Mouse (Mus musculus): ENCODE results near the gene Hist1h3d.
A peak's percentile ranks its signal among the peaks of the same experiment; 100 is the strongest.

Gene Hist1h3d

DNA sequence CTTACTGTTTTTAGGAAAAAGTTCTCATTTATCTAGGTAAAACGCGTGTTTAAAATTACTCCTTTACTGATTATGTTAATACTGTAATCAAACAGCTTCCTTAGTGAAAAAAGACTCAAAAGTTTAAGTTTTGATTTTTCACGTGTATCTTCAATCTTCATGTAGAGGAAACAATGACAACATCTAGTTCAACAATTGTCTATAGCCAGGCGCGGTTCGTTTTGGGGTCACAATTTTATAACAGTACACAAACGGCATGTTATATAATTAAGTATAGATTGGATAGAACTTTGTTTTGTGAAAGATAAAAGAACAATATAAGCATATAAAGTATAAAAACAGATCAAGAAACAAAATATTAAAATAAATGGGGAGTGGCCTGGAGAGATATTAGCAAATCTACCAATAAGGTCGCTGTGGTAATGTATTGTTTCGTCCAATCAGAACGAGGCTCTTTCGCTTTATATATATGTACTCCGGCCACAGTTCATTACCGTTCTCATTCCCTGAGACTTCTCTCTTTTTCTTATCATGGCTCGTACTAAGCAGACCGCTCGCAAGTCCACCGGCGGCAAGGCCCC lies at the start of gene Hist1h3d:
TSS of gene Hist1h3d (plus strand) at position 493 of the 581 bp plus-strand sequence.
- peak; percentile 97 for DNase-seq

- peak; percentile 79 for DNase-seq
Measured at GRCm38 (mm10) chr13:23525901-23526300, 49.7 kb upstream of the Hist1h3d start.

DNA sequence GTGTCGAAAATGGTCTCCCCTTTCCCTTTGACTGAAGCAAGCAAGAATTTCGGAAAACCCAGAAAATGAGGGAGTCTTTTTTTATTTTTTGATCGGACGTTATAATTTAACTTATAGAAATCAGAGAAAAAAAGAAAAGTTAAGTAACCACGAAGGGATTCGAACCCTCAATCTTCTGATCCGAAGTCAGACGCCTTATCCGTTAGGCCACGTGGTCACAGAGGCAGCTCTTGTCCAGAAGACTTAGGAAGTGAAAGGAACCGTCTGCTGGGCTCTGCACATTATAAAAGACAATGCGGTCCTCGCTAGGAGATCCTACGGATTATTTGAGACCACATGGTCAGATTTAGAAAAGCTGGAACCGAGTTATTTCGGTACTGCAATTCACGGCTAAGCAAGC lies 49.3 kb upstream of the Hist1h3d start:
- DNase-seq: peak; percentile 98

DNA sequence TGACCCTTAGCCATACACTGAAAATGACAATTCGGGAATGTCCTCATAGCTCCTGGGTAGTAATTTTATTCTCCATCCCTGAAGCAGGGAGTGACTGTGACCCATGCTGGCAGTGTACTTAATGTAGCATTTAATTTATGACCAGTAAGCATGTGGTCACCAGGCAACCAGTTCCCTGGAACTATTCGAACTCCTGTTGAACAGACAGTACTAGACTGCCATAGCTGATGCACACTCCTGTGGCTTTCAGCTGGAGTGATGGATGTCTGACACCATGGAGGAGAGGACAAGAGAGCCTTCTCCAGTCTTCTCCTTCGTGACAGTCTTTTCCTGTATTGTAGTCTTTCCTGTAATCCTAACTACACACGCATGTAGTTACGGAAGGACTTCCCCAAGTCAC lies 46.6 kb upstream of the Hist1h3d start:
- DNase-seq: peak; percentile 82

GRCm38 (mm10) chr13:23529480-23530165 lies 45.9 kb upstream of the Hist1h3d start:
- peak; percentile 6 for DNase-seq

- DNase-seq: peak; percentile 95
Measured at GRCm38 (mm10) chr13:23530181-23530900, 45.2 kb upstream of the Hist1h3d start.

DNA sequence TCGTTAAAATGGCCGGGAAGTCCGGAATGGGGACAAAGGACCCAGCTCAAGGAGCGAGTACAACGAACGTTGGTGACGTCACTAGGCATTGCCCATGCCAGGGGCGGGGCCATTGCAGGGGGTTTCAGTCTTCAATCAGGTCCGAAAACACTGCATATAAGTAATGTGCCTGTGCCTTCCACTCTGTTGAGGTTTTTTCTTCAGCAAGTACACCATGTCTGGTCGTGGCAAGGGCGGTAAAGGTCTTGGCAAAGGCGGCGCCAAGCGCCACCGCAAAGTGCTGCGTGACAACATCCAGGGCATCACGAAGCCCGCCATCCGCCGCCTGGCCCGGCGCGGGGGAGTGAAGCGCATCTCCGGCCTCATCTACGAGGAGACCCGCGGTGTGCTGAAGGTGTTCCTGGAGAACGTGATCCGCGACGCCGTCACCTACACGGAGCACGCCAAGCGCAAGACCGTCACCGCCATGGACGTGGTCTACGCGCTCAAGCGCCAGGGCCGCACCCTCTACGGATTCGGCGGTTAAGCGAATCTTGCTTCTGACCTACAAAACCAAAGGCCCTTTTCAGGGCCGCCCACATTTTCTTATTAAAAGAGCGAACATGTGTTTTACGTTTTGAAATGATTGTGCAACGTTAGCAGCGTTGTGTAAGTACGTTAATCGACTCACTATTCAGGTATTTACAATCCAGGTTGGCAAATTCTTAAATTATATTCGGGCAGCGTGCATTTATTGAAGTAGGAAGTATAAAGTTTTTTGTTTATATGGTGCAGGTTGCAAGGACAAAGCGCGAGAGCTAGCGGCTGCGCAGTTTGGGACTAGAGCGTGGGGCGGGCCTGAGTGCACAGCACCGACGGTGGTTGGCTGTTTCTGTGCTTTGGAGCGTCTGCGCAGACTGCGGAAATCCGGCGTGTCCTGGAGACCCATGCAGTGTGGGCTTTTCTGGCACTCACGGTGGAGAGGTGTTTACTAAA lies 44.4 kb upstream of the Hist1h3d start, which contains the start of gene Hist1h4h:
TSS of gene Hist1h4h (plus strand) at position 150 of the 975 bp plus-strand sequence.
- DNase-seq: peak; percentile 100

- DNase-seq: peak; percentile 86
Measured at GRCm38 (mm10) chr13:23532262-23533075, 43.1 kb upstream of the Hist1h3d start.

GRCm38 (mm10) chr13:23533560-23534367 lies 41.8 kb upstream of the Hist1h3d start, which contains the start of gene Hist1h2af:
Gene Hist1h2af, plus strand, starts transcription at chr13:23533906.
- DNase-seq: peak; percentile 97

DNA sequence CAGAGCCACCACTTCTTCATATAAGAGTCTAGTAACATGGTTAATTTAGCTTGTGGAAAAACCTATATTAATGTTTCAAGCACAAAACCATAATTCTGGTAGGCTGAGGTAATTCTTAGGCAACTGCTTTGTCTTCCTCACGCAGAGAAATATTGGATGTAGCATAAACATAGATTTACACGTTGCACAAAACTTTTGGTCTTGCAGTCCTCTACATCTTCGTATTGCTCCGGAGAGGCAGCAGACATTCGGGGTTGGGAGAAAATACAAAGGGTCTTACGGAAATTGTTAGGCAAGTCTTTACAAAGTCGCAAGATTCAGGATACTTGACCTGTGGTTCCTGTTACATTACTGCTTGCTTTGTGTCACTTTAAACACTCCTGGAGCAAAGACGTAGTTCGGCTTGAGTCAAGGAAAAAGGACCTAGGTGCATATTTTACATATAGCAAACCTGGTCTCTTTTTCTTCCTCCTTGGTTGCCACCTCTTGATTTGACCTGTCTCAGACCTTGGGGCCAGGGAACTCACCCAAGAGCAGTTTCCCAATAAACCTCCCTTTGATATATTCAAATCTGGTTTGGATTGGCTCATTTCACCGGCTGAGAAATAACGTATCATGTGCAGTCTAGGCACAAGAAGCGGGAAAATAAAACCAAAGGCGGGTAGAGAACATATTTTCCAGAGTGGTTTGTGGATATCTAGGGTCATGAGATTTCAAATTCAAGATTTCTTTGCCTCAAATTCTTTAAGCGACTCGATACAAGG lies 41.0 kb upstream of the Hist1h3d start:
- no peak for DNase-seq

- DNase-seq: peak; percentile 99
Measured at GRCm38 (mm10) chr13:23535137-23536075, 40.2 kb upstream of the Hist1h3d start, which contains the start of gene Hist1h3g. Gene Hist1h3g, plus strand, starts transcription at chr13:23535422.

DNA sequence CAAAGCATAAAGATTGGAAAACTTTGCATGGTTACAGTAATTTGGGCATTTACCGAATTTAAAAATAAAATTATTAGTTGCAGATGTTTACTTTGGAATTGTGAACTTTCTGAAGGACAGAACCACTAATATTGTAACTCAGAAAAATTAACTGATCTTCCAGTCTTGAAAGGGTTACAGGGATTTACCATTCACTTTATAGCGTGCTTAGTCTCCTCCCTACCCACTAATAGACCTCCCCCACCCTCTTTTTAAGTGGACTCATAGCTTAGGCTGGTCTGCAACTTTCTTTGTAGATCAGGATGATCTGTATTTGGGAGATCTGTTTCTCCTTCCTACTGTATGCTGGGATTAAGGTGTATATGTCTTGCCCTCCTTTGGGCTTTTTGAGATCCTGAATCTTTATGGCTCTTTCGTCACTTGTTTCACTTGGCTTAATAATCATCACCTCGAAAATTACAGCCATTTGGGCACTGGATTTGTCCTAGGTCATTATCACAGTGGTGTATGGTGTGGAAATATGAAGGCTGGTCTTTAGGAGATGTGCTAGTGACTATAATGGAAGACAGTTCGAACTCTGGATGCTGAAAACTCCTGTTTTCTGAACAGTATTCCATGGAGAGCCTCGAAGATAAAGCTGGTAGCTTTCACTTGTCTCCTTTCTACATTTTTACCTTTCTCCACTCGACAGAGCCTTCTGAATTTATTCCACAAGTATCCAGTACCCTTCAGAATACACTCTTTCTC lies 39.3 kb upstream of the Hist1h3d start:
- DNase-seq: peak; percentile 27

DNA sequence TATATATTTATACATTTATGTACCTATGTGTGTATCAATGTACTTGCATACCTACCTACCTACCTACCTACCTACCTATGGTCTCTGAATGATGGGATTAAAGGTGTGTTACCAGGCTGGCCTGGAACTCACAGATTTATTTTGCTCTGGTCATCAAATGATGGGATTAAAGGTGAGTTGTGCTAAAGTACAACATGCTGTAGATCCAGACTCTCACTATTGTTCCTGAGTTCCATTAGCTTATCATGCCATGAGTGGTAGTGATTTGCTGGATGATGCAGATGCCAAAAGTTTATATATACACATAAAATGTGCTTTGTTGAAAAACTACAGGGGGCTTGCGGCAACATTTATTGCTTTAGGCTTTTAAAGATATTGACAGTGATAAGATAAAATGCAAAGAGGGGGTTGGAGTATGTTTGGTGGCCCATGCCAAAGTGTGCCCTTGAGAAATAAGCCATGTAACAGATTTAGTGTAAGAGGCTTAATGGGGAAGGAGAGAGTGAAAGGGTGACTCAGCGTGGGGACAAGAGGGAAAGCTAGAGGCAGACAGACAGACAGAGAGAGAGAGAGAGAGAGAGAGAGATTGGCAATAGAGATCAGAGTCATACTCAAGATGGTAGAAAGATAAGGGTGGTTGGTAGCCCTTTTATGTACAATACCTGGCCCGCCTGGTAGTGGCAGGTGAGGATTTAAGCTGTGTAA lies 38.4 kb upstream of the Hist1h3d start:
- DNase-seq: peak; percentile 73

- DNase-seq: peak; percentile 85
Measured at GRCm38 (mm10) chr13:23538249-23538648, 37.3 kb upstream of the Hist1h3d start.

- DNase-seq: peak; percentile 17
Measured at GRCm38 (mm10) chr13:23539821-23540220, 35.7 kb upstream of the Hist1h3d start.

DNA sequence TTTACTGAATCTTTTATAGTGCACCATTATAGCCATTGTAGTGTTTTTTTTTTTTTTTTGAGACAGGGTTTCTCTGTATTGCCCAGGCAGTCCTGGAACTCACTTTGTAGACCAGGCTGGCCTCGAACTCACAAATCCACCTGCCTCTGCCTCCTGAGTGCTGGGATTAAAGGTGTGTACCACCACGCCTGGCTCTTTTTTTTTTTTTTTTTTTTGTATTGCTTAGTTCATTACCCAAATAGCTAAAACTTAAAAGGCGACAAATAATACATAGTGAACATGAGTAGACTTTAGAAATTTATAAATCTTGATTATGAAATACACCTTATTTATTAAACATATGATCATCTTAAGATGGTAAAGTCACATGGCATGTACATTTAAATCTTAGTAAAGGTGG lies 34.1 kb upstream of the Hist1h3d start:
- DNase-seq: peak; percentile 22
